Mouse (Mus musculus): ENCODE results near the gene Pla2g15. TPM values are rescaled to one million over a fixed set of nuclear protein-coding genes. Genes with fewer than 3 reads are reported as not detected.

Gene Pla2g15
- total RNA-seq, 2 experiments from 2014 or later = 23.8 to 26.0 TPM

Other genes with a start within 250 kb of the Pla2g15 start
- gene Pskh1, start 250.0 kb upstream of the Pla2g15 start, total RNA-seq (2021) = 1 to 10 TPM; 7.7 to 8.3 TPM
- 1 to 10 TPM; 1.6 TPM for gene Ctrl, start 216.5 kb upstream of the Pla2g15 start, total RNA-seq (2021)
- 10 to 100 TPM; 57.0 to 69.0 TPM for gene Psmb10, start 212.0 kb upstream of the Pla2g15 start, total RNA-seq (2021)
- 10 to 100 TPM; 41.7 to 45.8 TPM for gene Lcat, start 207.0 kb upstream of the Pla2g15 start, total RNA-seq (2021)
- 10 to 100 TPM; 20.5 to 20.7 TPM for gene Slc12a4, start 184.3 kb upstream of the Pla2g15 start, total RNA-seq (2021)
- not detected for gene Dpep3, start 171.0 kb upstream of the Pla2g15 start, total RNA-seq (2021)
- gene Dus2, start 159.1 kb upstream of the Pla2g15 start, total RNA-seq (2021) = 10 to 100 TPM; 18.9 to 22.6 TPM
- under 1 TPM in 1 of 2 experiments, not detected in 1; 0.32 TPM for gene Dpep2nb, start 144.4 kb upstream of the Pla2g15 start, total RNA-seq (2021)
- gene Ddx28, start 138.5 kb upstream of the Pla2g15 start, total RNA-seq (2021) = 10 to 100 TPM; 11.5 to 14.6 TPM
- 10 to 100 TPM; 11.1 to 11.9 TPM for gene Nfatc3, start 91.6 kb upstream of the Pla2g15 start, total RNA-seq (2021)
- gene Esrp2, start 13.4 kb upstream of the Pla2g15 start, total RNA-seq (2021) = not detected
- 10 to 100 TPM; 22.2 to 32.7 TPM for gene Slc7a6, start 18.5 kb downstream of the Pla2g15 start, total RNA-seq (2021)
- 10 to 100 TPM; 23.5 to 23.9 TPM for gene Slc7a6os, start 60.5 kb downstream of the Pla2g15 start, total RNA-seq (2021)
- gene Prmt7, start 60.5 kb downstream of the Pla2g15 start, total RNA-seq (2021) = 10 to 100 TPM; 33.8 to 36.8 TPM
- gene Smpd3, start 187.6 kb downstream of the Pla2g15 start, total RNA-seq (2021) = 10 to 100 TPM; 72.6 to 77.2 TPM